ENCODE assay signal across 18 mouse cellular contexts in the genomic region with DNA sequence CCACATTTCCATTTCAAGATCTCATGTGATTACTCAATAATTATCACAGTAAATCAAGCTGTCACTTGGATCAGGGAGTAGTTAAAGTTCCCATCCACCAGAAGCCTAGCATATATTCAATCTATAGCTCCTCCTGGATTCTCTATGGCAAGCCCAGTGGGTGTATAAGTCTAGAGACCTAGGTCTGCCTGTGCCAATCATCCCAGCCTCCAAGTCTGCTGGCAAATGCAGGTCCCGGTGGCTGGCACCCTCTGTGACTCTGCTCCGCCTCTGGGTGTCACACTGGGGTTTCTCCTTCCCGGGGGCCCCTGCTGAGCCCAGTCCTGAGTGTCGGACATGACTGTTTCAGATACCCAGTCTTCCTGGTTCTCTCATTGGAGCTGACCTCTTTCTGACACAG. TPM values are rescaled to one million over a fixed set of nuclear protein-coding genes. Genes with fewer than 3 reads are reported as not detected.
DNase-seq lines count a peak whose midpoint lies in the region; ATAC-seq and TF ChIP-seq lines count a peak whose summit lies in the region.
"Had no signal": no experiment of that assay in that cellular context is flagged by ENCODE, and none has a peak within 500 bp of the region (broad histone marks: within the 10 kb centered on the region; RNA-seq: fewer than 3 reads in every experiment).

No protein-coding gene starts in this region.

- TF ChIP-seq POLR2A in heart, adult 2 months (IDR thresholded peaks at IDR 0.05; ENCODE audit: insufficient read depth, low read depth, low read length), result no peak

- 0 out of 2 replicates have a peak, but pooled peaks have one; percentile 22 for ATAC-seq in hindbrain, embryonic 12.5 days (ENCODE audit: low FRiP score)
- ATAC-seq in hindbrain, postnatal 0 days, result no peak
- peak; percentile 71 for ATAC-seq in neural tube, embryonic 13.5 days (ENCODE audit: low read depth)
- ATAC-seq: forebrain, postnatal 0 days had no signal

- no peak overlapping the region for H3K4me3 ChIP-seq in heart, adult 2 months
- no peak overlapping the region for H3K4me3 ChIP-seq in hindbrain, embryonic 12.5 days
- H3K4me3 ChIP-seq in hindbrain, postnatal 0 days (ENCODE audit: low read length), result no peak overlapping the region
- H3K4me3 ChIP-seq in neural tube, embryonic 13.5 days, result no peak overlapping the region
- H3K4me3 ChIP-seq: embryonic facial prominence, embryonic 10.5 days had no signal

- no peaks in the 10 kb centered on the region for H3K79me2 ChIP-seq in heart, adult 2 months (replicated peaks; ENCODE audit: control insufficient read depth, insufficient read depth, low read length)

- no peaks in the 10 kb centered on the region for H3K4me1 ChIP-seq in heart, adult 2 months (ENCODE audit: control insufficient read depth, insufficient read depth, low read length)
- H3K4me1 ChIP-seq in hindbrain, embryonic 12.5 days, result peaks cover 6% of the 10 kb centered on the region; the same call in 1 of the 2 replicates
- H3K4me1 ChIP-seq in hindbrain, postnatal 0 days (ENCODE audit: insufficient read depth, low read length), result no peaks in the 10 kb centered on the region
- peaks cover 15% of the 10 kb centered on the region for H3K4me1 ChIP-seq in neural tube, embryonic 13.5 days (replicated peaks)
- H3K4me1 ChIP-seq: embryonic facial prominence, embryonic 10.5 days had no signal

- no peaks in the 10 kb centered on the region for H3K27me3 ChIP-seq in heart, adult 2 months (ENCODE audit: control insufficient read depth, insufficient read depth, low read length)
- no peaks in the 10 kb centered on the region for H3K27me3 ChIP-seq in hindbrain, embryonic 12.5 days
- H3K27me3 ChIP-seq in hindbrain, postnatal 0 days (ENCODE audit: insufficient read depth, low read length), result no peaks in the 10 kb centered on the region
- H3K27me3 ChIP-seq in neural tube, embryonic 13.5 days, result no peaks in the 10 kb centered on the region

- no peaks in the 10 kb centered on the region for H3K36me3 ChIP-seq in heart, adult 2 months (ENCODE audit: control insufficient read depth, insufficient read depth, low read length)
- no peaks in the 10 kb centered on the region for H3K36me3 ChIP-seq in hindbrain, embryonic 12.5 days
- no peaks in the 10 kb centered on the region for H3K36me3 ChIP-seq in hindbrain, postnatal 0 days (ENCODE audit: insufficient read depth, low read length)
- H3K36me3 ChIP-seq in neural tube, embryonic 13.5 days, result no peaks in the 10 kb centered on the region
- H3K36me3 ChIP-seq: embryonic facial prominence, embryonic 10.5 days had no signal

- H3K27ac ChIP-seq in heart, adult 2 months, result no peak overlapping the region
- peak overlapping the region; percentile 58 for H3K27ac ChIP-seq in hindbrain, embryonic 12.5 days
- H3K27ac ChIP-seq in hindbrain, postnatal 0 days, result no peak overlapping the region
- peak overlapping the region; percentile 76 for H3K27ac ChIP-seq in neural tube, embryonic 13.5 days (replicated peaks)
- H3K27ac ChIP-seq: embryonic facial prominence, embryonic 10.5 days had no signal

- no peak for TF ChIP-seq EP300 in heart, adult 2 months (IDR thresholded peaks at IDR 0.05; ENCODE audit: insufficient read depth, low read depth, low read length)

- WGBS in heart, adult 2 months, result 45% methylated on average over 4 of the region's 4 CpGs
- 79% methylated on average over 4 of the region's 4 CpGs for WGBS in hindbrain, embryonic 12.5 days
- 57% methylated on average over 4 of the region's 4 CpGs for WGBS in hindbrain, postnatal 0 days
- whole genome bisulfite sequencing in neural tube, embryonic 13.5 days, result 56% methylated on average over 4 of the region's 4 CpGs

- TF ChIP-seq CTCF in heart, adult 2 months (IDR thresholded peaks at IDR 0.05), result 0 out of 2 replicates have a peak, but pooled peaks have one; percentile 11
- TF ChIP-seq CTCF in hindbrain, postnatal 0 days (IDR thresholded peaks at IDR 0.05; ENCODE audit: low read depth), result no peak

- H3K4me2 ChIP-seq in hindbrain, embryonic 12.5 days (replicated peaks), result no peak overlapping the region
- H3K4me2 ChIP-seq in hindbrain, postnatal 0 days (ENCODE audit: low read depth, low read length), result no peak overlapping the region
- H3K4me2 ChIP-seq in neural tube, embryonic 13.5 days, result no peak overlapping the region

- H3K9me3 ChIP-seq in hindbrain, embryonic 12.5 days (replicated peaks), result peaks cover 7% of the 10 kb centered on the region; the same call in 1 of the 2 replicates
- no peaks in the 10 kb centered on the region for H3K9me3 ChIP-seq in hindbrain, postnatal 0 days (ENCODE audit: low read length)
- H3K9me3 ChIP-seq in neural tube, embryonic 13.5 days, result 0 out of 2 replicates have a peak, but pooled peaks cover 12% of the 10 kb centered on the region

- H3K9ac ChIP-seq in heart, adult 2 months (ENCODE audit: low read depth, low read length), result no peak overlapping the region
- H3K9ac ChIP-seq in hindbrain, embryonic 12.5 days, result no peak overlapping the region
- H3K9ac ChIP-seq in hindbrain, postnatal 0 days (replicated peaks; ENCODE audit: low read length), result no peak overlapping the region
- no peak overlapping the region for H3K9ac ChIP-seq in neural tube, embryonic 13.5 days
- H3K9ac ChIP-seq: forebrain, postnatal 0 days had no signal

- intact Hi-C loops in heart, adult 2 months (cut with DNase I), result no loop called here
- intact Hi-C loops in heart, postnatal 36 days (cut with DNase I), result no loop called here

- DNase-seq in heart, adult 2 months, result no peak
- no peak for DNase-seq in heart, postnatal 36 days
- DNase-seq in hindbrain, postnatal 0 days (ENCODE audit: low spot score), result no peak
- no peak for DNase-seq in neural tube, embryonic 10.5 days (ENCODE audit: extremely low spot score, low spot score)
- no peak for DNase-seq in embryo, embryonic 10 days (ENCODE audit: low spot score)
- DNase-seq: adrenal gland, adult 2 months; adrenal gland, postnatal 25 days; cerebellum, adult 18-20 months; cerebellum, adult 9-11 months; cerebellum, postnatal 36 days; forebrain, postnatal 0 days; gastrocnemius, postnatal 14 days; kidney, adult 11 months; kidney, adult 9 months had no signal

RNA-seq across cellular contexts. Expression of gene Whamm, which starts 51.7 kb away (rescaled TPM):
- 1 to 10 TPM; 7.2 to 7.8 TPM for total RNA-seq in heart, adult 2 months (2021)
- polyA plus RNA-seq in heart, adult 2 months (2012; rRNA removed), result 7.7 and 9.2 TPM in 2 replicates
- total RNA-seq in heart, postnatal 36 days (2021), result 10 to 100 TPM in 1 of 2 experiments, 1 to 10 TPM in 1; 10.0 to 10.5 TPM
- 7.8 and 7.9 TPM in 2 replicates for polyA plus RNA-seq in hindbrain, embryonic 12.5 days (2016; fragmentation: Nextera tagmentation; extraction: Ambion mirVana)
- total RNA-seq in hindbrain, postnatal 0 days (2014; rRNA removed), result 5.1 and 6.2 TPM in 2 replicates
- 6.9 and 7.0 TPM in 2 replicates for polyA plus RNA-seq in hindbrain, postnatal 0 days (2015; fragmentation: Nextera tagmentation; extraction: Ambion mirVana)
- 7.1 and 8.0 TPM in 2 replicates for polyA plus RNA-seq in neural tube, embryonic 13.5 days (2015; fragmentation: Nextera tagmentation; extraction: Ambion mirVana)

RNA-seq across cellular contexts. Expression of gene Fsd2, which starts 56.0 kb away (rescaled TPM):
- 100 to 1,000 TPM; 304 to 322 TPM for total RNA-seq in heart, adult 2 months (2021)
- 85.7 and 184 TPM in 2 replicates for polyA plus RNA-seq in heart, adult 2 months (2012; rRNA removed)
- total RNA-seq in heart, postnatal 36 days (2021), result 100 to 1,000 TPM; 276 to 293 TPM
- 0.46 and 0.53 TPM in 2 replicates for polyA plus RNA-seq in hindbrain, embryonic 12.5 days (2016; fragmentation: Nextera tagmentation; extraction: Ambion mirVana)
- total RNA-seq in hindbrain, postnatal 0 days (2014; rRNA removed), result 0.18 and 0.31 TPM in 2 replicates
- 0.05 and 0.08 TPM in 2 replicates for polyA plus RNA-seq in hindbrain, postnatal 0 days (2015; fragmentation: Nextera tagmentation; extraction: Ambion mirVana)
- polyA plus RNA-seq in neural tube, embryonic 13.5 days (2015; fragmentation: Nextera tagmentation; extraction: Ambion mirVana), result 0.10 and 0.29 TPM in 2 replicates
- polyA plus RNA-seq: embryonic facial prominence, embryonic 10.5 days; intestine, embryonic 14.5 days had no signal

Comparison
In these comparisons a context has a peak if more than half of its experiments do, and no peak if none do; other contexts are left out.
1. H3K27ac ChIP-seq: peak in hindbrain, embryonic 12.5 days (single experiment) and neural tube, embryonic 13.5 days (single experiment); none in heart, adult 2 months (single experiment) and hindbrain, postnatal 0 days (single experiment).
2. RNA of gene Fsd2, which starts 56.0 kb away (polyA plus RNA-seq): 85.7 to 184 TPM in heart, adult 2 months; 0.46 to 0.53 TPM in hindbrain, embryonic 12.5 days, 0.10 to 0.29 TPM in neural tube, embryonic 13.5 days and 0.05 to 0.08 TPM in hindbrain, postnatal 0 days; every median in the first group is over 10 times any median in the second.